In genomic region chr2:163225302-163225701, GRCm38 (mm10) we compare ENCODE assay signal across 20 mouse cellular contexts. TPM values are rescaled to one million over a fixed set of nuclear protein-coding genes. Genes with fewer than 3 reads are reported as not detected.
A peak's percentile ranks its signal among the peaks of the same experiment; 100 is the strongest.
DNase-seq lines count a peak whose midpoint lies in the region; ATAC-seq and TF ChIP-seq lines count a peak whose summit lies in the region.
"Had no signal": no experiment of that assay in that cellular context is flagged by ENCODE, and none has a peak within 500 bp of the region (broad histone marks: within the 10 kb centered on the region; RNA-seq: fewer than 3 reads in every experiment).

No protein-coding gene starts in this region.

- H3K27me3 ChIP-seq in forebrain, embryonic 13.5 days = no peaks in the 10 kb centered on the region
- H3K27me3 ChIP-seq in hindbrain, postnatal 0 days (ENCODE audit: insufficient read depth, low read length) = no peaks in the 10 kb centered on the region
- H3K27me3 ChIP-seq: liver, embryonic 15.5 days had no signal

- no peak for TF ChIP-seq CTCF in layer of hippocampus, adult 2 months (conservative IDR thresholded peaks at IDR 0.05)
- no peak for TF ChIP-seq CTCF in hindbrain, postnatal 0 days (IDR thresholded peaks at IDR 0.05; ENCODE audit: low read depth)

- peak overlapping the region; percentile 14; the same call in 1 of the 2 replicates for H3K27ac ChIP-seq in layer of hippocampus, adult 2 months
- peak overlapping the region; percentile 64 for H3K27ac ChIP-seq in forebrain, embryonic 13.5 days
- peak overlapping the region; percentile 69 for H3K27ac ChIP-seq in hindbrain, postnatal 0 days
- H3K27ac ChIP-seq: embryonic facial prominence, embryonic 13.5 days; heart, embryonic 13.5 days; kidney, postnatal 0 days; liver, embryonic 15.5 days had no signal

- no peaks in the 10 kb centered on the region for H3K9me3 ChIP-seq in forebrain, embryonic 13.5 days (replicated peaks)
- H3K9me3 ChIP-seq in hindbrain, postnatal 0 days (ENCODE audit: low read length) = no peaks in the 10 kb centered on the region
- H3K9me3 ChIP-seq: embryonic facial prominence, embryonic 13.5 days; heart, embryonic 13.5 days; liver, embryonic 15.5 days had no signal

- H3K36me3 ChIP-seq in forebrain, embryonic 13.5 days (ENCODE audit: poor library complexity, severe bottlenecking) = no peaks in the 10 kb centered on the region
- no peaks in the 10 kb centered on the region for H3K36me3 ChIP-seq in hindbrain, postnatal 0 days (ENCODE audit: insufficient read depth, low read length)
- H3K36me3 ChIP-seq: embryonic facial prominence, embryonic 13.5 days; heart, embryonic 13.5 days; liver, embryonic 15.5 days had no signal

- H3K9ac ChIP-seq in forebrain, embryonic 13.5 days = no peak overlapping the region; the same call in 1 of the 2 replicates
- H3K9ac ChIP-seq in hindbrain, postnatal 0 days (replicated peaks; ENCODE audit: low read length) = no peak overlapping the region; the same call in 1 of the 2 replicates
- H3K9ac ChIP-seq: embryonic facial prominence, embryonic 13.5 days; heart, embryonic 13.5 days; liver, embryonic 15.5 days had no signal

- no peak overlapping the region for H3K4me3 ChIP-seq in layer of hippocampus, adult 2 months
- no peak overlapping the region for H3K4me3 ChIP-seq in forebrain, embryonic 13.5 days
- H3K4me3 ChIP-seq in hindbrain, postnatal 0 days (ENCODE audit: low read length) = no peak overlapping the region
- H3K4me3 ChIP-seq: embryonic facial prominence, embryonic 13.5 days; heart, embryonic 13.5 days; liver, embryonic 15.5 days; myocyte had no signal

- WGBS in forebrain, embryonic 13.5 days = 74% methylated on average over 15 of the region's 15 CpGs
- WGBS in hindbrain, postnatal 0 days = 65% methylated on average over 15 of the region's 15 CpGs

- H3K4me1 ChIP-seq in forebrain, embryonic 13.5 days = peaks cover 37% of the 10 kb centered on the region
- H3K4me1 ChIP-seq in hindbrain, postnatal 0 days (ENCODE audit: insufficient read depth, low read length) = peaks cover 12% of the 10 kb centered on the region; the same call in 1 of the 2 replicates

- no peak for DNase-seq in layer of hippocampus, adult 2 months (ENCODE audit: low spot score in 2 of 2)
- no peak for DNase-seq in layer of hippocampus, adult 18-20 months (ENCODE audit: low spot score in 2 of 2)
- DNase-seq in brain, adult 2 months (ENCODE audit: low read depth, low spot score) = peak; percentile 62
- DNase-seq in hindbrain, postnatal 0 days (ENCODE audit: low spot score) = peak; percentile 54
- DNase-seq in spleen, adult 12 weeks (ENCODE audit: low spot score) = no peak
- DNase-seq in ovary, postnatal 10 days (ENCODE audit: low spot score) = no peak
- DNase-seq: adrenal gland, postnatal 10 days; B cell, adult 2 months; cerebellum, adult 18-20 months; heart, postnatal 4 days; kidney, adult 11 months had no signal

- ATAC-seq in forebrain, embryonic 13.5 days = no peak
- no peak for ATAC-seq in hindbrain, postnatal 0 days
- ATAC-seq: lung, postnatal 0 days had no signal

- no peak overlapping the region for H3K4me2 ChIP-seq in forebrain, embryonic 13.5 days
- H3K4me2 ChIP-seq in hindbrain, postnatal 0 days (ENCODE audit: low read depth, low read length) = no peak overlapping the region
- H3K4me2 ChIP-seq: embryonic facial prominence, embryonic 13.5 days; heart, embryonic 13.5 days; liver, embryonic 15.5 days had no signal

RNA-seq across cellular contexts. Expression of gene Tox2, which starts 22.4 kb away (rescaled TPM):
- total RNA-seq in layer of hippocampus, adult 2 months (2021) = 10 to 100 TPM; 20.8 to 21.3 TPM
- 10 to 100 TPM; 27.3 to 27.8 TPM for total RNA-seq in layer of hippocampus, adult 18-20 months (2021)
- 17.9 and 20.6 TPM in 2 replicates for polyA plus RNA-seq in forebrain, embryonic 13.5 days (2015; fragmentation: Nextera tagmentation; extraction: Ambion mirVana)
- 4.3 and 5.0 TPM in 2 replicates for total RNA-seq in hindbrain, postnatal 0 days (2014; rRNA removed)
- 15.2 and 19.1 TPM in 2 replicates for polyA plus RNA-seq in hindbrain, postnatal 0 days (2015; fragmentation: Nextera tagmentation; extraction: Ambion mirVana)
- total RNA-seq: granulocyte monocyte progenitor cell, adult 5-6 weeks; megakaryocyte, adult 5-6 weeks had no signal

Comparison
In these comparisons a context has a peak if more than half of its experiments do, and no peak if none do; other contexts are left out.
1. DNase-seq: peak in brain, adult 2 months (single experiment) and hindbrain, postnatal 0 days (single experiment); none in layer of hippocampus, adult 2 months (0 of 2), layer of hippocampus, adult 18-20 months (0 of 2), spleen, adult 12 weeks (single experiment) and ovary, postnatal 10 days (single experiment).
2. H3K27ac ChIP-seq: peak in every context shown above with its lines; median percentile 69 in hindbrain, postnatal 0 days; 64 in forebrain, embryonic 13.5 days; 14 in layer of hippocampus, adult 2 months.